Comparison of ENCODE assay signal across 8 mouse cellular contexts in genomic region chr5:129063792-129064087, GRCm38 (mm10). TPM values are rescaled to one million over a fixed set of nuclear protein-coding genes. Genes with fewer than 3 reads are reported as not detected.
DNase-seq lines count a peak whose midpoint lies in the region; ATAC-seq and TF ChIP-seq lines count a peak whose summit lies in the region.

No protein-coding gene starts in this region.

- no peak overlapping the region for H3K9ac ChIP-seq in heart, embryonic 11.5 days (ENCODE audit: low read depth, low read length)
- no peak overlapping the region for H3K9ac ChIP-seq in heart, adult 2 months (ENCODE audit: low read depth, low read length)
- no peak overlapping the region for H3K9ac ChIP-seq in limb, embryonic 15.5 days

- H3K4me1 ChIP-seq in heart, embryonic 11.5 days (ENCODE audit: control insufficient read depth, insufficient read depth, low read length), result no peaks in the 10 kb centered on the region
- H3K4me1 ChIP-seq in heart, adult 2 months (ENCODE audit: control insufficient read depth, insufficient read depth, low read length), result peaks cover 2% of the 10 kb centered on the region; the same call in 1 of the 2 replicates
- H3K4me1 ChIP-seq in testis, adult 2 months (ENCODE audit: control insufficient read depth, insufficient read depth, low read length), result peaks cover 26% of the 10 kb centered on the region
- peaks cover 4% of the 10 kb centered on the region for H3K4me1 ChIP-seq in limb, embryonic 15.5 days

- H3K9me3 ChIP-seq in heart, embryonic 11.5 days (replicated peaks; ENCODE audit: control insufficient read depth, low read length), result no peaks in the 10 kb centered on the region
- H3K9me3 ChIP-seq in limb, embryonic 15.5 days, result no peaks in the 10 kb centered on the region

- peak overlapping the region; percentile 49 for H3K4me2 ChIP-seq in heart, embryonic 11.5 days
- peak overlapping the region; percentile 44 for H3K4me2 ChIP-seq in limb, embryonic 15.5 days

- ATAC-seq in heart, embryonic 11.5 days (replicated peaks; ENCODE audit: insufficient number of reproducible peaks, low FRiP score, low TSS enrichment), result no peak
- no peak for ATAC-seq in limb, embryonic 15.5 days (ENCODE audit: insufficient number of reproducible peaks, low FRiP score, low TSS enrichment, low read depth)

- intact Hi-C loops in heart, adult 2 months (cut with DNase I), result loop anchor here (2.0 to 10.0 kb wide), 3 partner anchors 114 to 531 kb away; no protein-coding TSS in a partner anchor

- TF ChIP-seq EP300 in heart, adult 2 months (IDR thresholded peaks at IDR 0.05; ENCODE audit: insufficient read depth, low read depth, low read length), result no peak

- no peak for TF ChIP-seq CTCF in heart, adult 2 months (IDR thresholded peaks at IDR 0.05)
- no peak for TF ChIP-seq CTCF in testis, adult 2 months (IDR thresholded peaks at IDR 0.05; ENCODE audit: control insufficient read depth, insufficient read depth, insufficient replicate concordance, low read depth, low read length)

- H3K27me3 ChIP-seq in heart, embryonic 11.5 days (ENCODE audit: control insufficient read depth, insufficient read depth, low read length), result peaks cover 12% of the 10 kb centered on the region; the same call in 1 of the 2 replicates
- peaks cover 2% of the 10 kb centered on the region; the same call in 1 of the 2 replicates for H3K27me3 ChIP-seq in heart, adult 2 months (ENCODE audit: control insufficient read depth, insufficient read depth, low read length)
- H3K27me3 ChIP-seq in testis, adult 2 months (ENCODE audit: control insufficient read depth, insufficient read depth, low read length), result no peaks in the 10 kb centered on the region
- peaks cover 12% of the 10 kb centered on the region; the same call in 1 of the 2 replicates for H3K27me3 ChIP-seq in limb, embryonic 15.5 days

- DNase-seq in heart, adult 2 months, result no peak
- no peak for DNase-seq in testis, postnatal 10 days (ENCODE audit: low spot score)
- DNase-seq in cerebellum, adult 8-10 months, result no peak
- DNase-seq in layer of hippocampus, adult 9-10 months (ENCODE audit: low spot score), result no peak
- no peak for DNase-seq in ovary, postnatal 36 days (ENCODE audit: low spot score)

- no peaks in the 10 kb centered on the region for H3K36me3 ChIP-seq in heart, embryonic 11.5 days (ENCODE audit: control insufficient read depth, insufficient read depth, low read length)
- H3K36me3 ChIP-seq in heart, adult 2 months (ENCODE audit: control insufficient read depth, insufficient read depth, low read length), result no peaks in the 10 kb centered on the region
- no peaks in the 10 kb centered on the region for H3K36me3 ChIP-seq in testis, adult 2 months (ENCODE audit: control insufficient read depth, insufficient read depth, low read length)
- H3K36me3 ChIP-seq in limb, embryonic 15.5 days, result no peaks in the 10 kb centered on the region

- TF ChIP-seq POLR2A in heart, adult 2 months (IDR thresholded peaks at IDR 0.05; ENCODE audit: insufficient read depth, low read depth, low read length), result no peak
- TF ChIP-seq POLR2A in testis, adult 2 months (IDR thresholded peaks at IDR 0.05; ENCODE audit: control insufficient read depth, low read depth, low read length), result no peak

- H3K27ac ChIP-seq in heart, embryonic 11.5 days (ENCODE audit: low read depth, low read length), result no peak overlapping the region
- H3K27ac ChIP-seq in heart, adult 2 months, result no peak overlapping the region
- no peak overlapping the region for H3K27ac ChIP-seq in testis, adult 2 months (ENCODE audit: control insufficient read depth, insufficient read depth, low read depth, low read length)
- no peak overlapping the region for H3K27ac ChIP-seq in limb, embryonic 15.5 days

- H3K79me2 ChIP-seq in heart, adult 2 months (replicated peaks; ENCODE audit: control insufficient read depth, insufficient read depth, low read length), result no peaks in the 10 kb centered on the region

- 35% methylated on average over 8 of the region's 8 CpGs for WGBS in heart, embryonic 11.5 days (ENCODE audit: insufficient replicate concordance)
- 38% methylated on average over 8 of the region's 8 CpGs for WGBS in heart, adult 2 months
- 37% methylated on average over 8 of the region's 8 CpGs for whole genome bisulfite sequencing in limb, embryonic 15.5 days

- no peak overlapping the region for H3K4me3 ChIP-seq in heart, embryonic 11.5 days (ENCODE audit: low read depth, low read length)
- H3K4me3 ChIP-seq in heart, adult 2 months, result no peak overlapping the region
- peak overlapping the region; percentile 12 for H3K4me3 ChIP-seq in testis, adult 2 months (ENCODE audit: control insufficient read depth, low read depth, low read length)
- H3K4me3 ChIP-seq in limb, embryonic 15.5 days, result peak overlapping the region; percentile 25

RNA-seq across cellular contexts. Expression of gene Adgrd1, which starts 32.8 kb away (rescaled TPM):
- polyA plus RNA-seq in heart, embryonic 11.5 days (2014; fragmentation: Nextera tagmentation; extraction: Ambion mirVana), result 0.23 and 0.31 TPM in 2 replicates
- total RNA-seq in heart, adult 2 months (2021), result 1 to 10 TPM; 4.1 to 4.8 TPM
- polyA plus RNA-seq in heart, adult 2 months (2012; rRNA removed), result 5.5 and 5.6 TPM in 2 replicates
- polyA plus RNA-seq in testis, adult 2 months (2012; rRNA removed), result 1.3 and 1.6 TPM in 2 replicates
- 2.4 and 3.7 TPM in 2 replicates for polyA plus RNA-seq in limb, embryonic 15.5 days (2015; fragmentation: Nextera tagmentation; extraction: Ambion mirVana)

RNA-seq across cellular contexts. Expression of gene Ran, which starts 43.9 kb away (rescaled TPM):
- 499 and 500 TPM in 2 replicates for polyA plus RNA-seq in heart, embryonic 11.5 days (2014; fragmentation: Nextera tagmentation; extraction: Ambion mirVana)
- 10 to 100 TPM; 88.2 to 99.2 TPM for total RNA-seq in heart, adult 2 months (2021)
- polyA plus RNA-seq in heart, adult 2 months (2012; rRNA removed), result 44.4 and 58.1 TPM in 2 replicates
- 254 and 277 TPM in 2 replicates for polyA plus RNA-seq in testis, adult 2 months (2012; rRNA removed)
- polyA plus RNA-seq in limb, embryonic 15.5 days (2015; fragmentation: Nextera tagmentation; extraction: Ambion mirVana), result 432 and 441 TPM in 2 replicates

RNA-seq across cellular contexts. Expression of gene Stx2, which starts 55.4 kb away (rescaled TPM):
- polyA plus RNA-seq in heart, embryonic 11.5 days (2014; fragmentation: Nextera tagmentation; extraction: Ambion mirVana), result 23.1 and 24.2 TPM in 2 replicates
- 10 to 100 TPM; 12.0 to 14.2 TPM for total RNA-seq in heart, adult 2 months (2021)
- polyA plus RNA-seq in heart, adult 2 months (2012; rRNA removed), result 17.1 and 24.2 TPM in 2 replicates
- 51.0 and 52.4 TPM in 2 replicates for polyA plus RNA-seq in testis, adult 2 months (2012; rRNA removed)
- polyA plus RNA-seq in limb, embryonic 15.5 days (2015; fragmentation: Nextera tagmentation; extraction: Ambion mirVana), result 29.7 and 29.8 TPM in 2 replicates

Comparison
In these comparisons a context has a peak if more than half of its experiments do, and no peak if none do; other contexts are left out.
1. H3K4me3 ChIP-seq: peak in testis, adult 2 months (single experiment) and limb, embryonic 15.5 days (single experiment); none in heart, embryonic 11.5 days (single experiment) and heart, adult 2 months (single experiment).